ENCODE assay signal across 23 mouse cellular contexts in the genomic region with DNA sequence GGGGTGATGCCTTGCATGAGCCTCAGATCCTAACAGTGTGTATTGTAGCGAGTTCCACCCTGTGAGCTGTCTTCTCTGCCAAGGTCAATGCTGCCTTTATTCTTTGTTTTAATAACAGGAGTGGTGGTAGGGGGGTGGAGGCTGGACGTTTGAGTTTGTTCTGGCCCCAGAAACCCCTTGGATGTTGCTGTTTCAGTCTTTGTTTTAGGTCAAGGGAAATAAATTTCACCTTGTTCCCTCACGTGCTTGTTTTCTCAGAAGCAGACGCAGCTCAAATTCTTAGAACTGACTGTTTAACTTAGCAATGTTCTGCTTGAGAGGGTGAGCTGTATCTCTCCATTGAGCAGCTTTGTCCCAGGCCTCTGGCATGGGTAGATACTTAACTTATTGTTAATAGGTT.
DNase-seq lines count a peak whose midpoint lies in the region; ATAC-seq lines count a peak whose summit lies in the region.
"Had no signal": no experiment of that assay in that cellular context is flagged by ENCODE, and none has a peak within 500 bp of the region (broad histone marks: within the 10 kb centered on the region; RNA-seq: fewer than 3 reads in every experiment).

No protein-coding gene starts in this region.

- WGBS in kidney, embryonic 14.5 days: 22% methylated on average over 4 of the region's 4 CpGs

- no peak overlapping the region for H3K4me2 ChIP-seq in kidney, embryonic 14.5 days (replicated peaks; ENCODE audit: low read depth, low read length)
- H3K4me2 ChIP-seq: forebrain, embryonic 13.5 days; heart, embryonic 15.5 days; intestine, embryonic 15.5 days; limb, embryonic 12.5 days; midbrain, embryonic 11.5 days had no signal

- peak; percentile 70 for DNase-seq in kidney, adult 18-20 months
- peak; percentile 82 for DNase-seq in kidney, postnatal 14 days
- DNase-seq in frontal cortex, postnatal 25 days (ENCODE audit: low spot score in 2 of 2): no peak
- DNase-seq in right cerebral cortex, adult 18-20 months: no peak
- no peak for DNase-seq in c-Kit-positive CD71-positive TER-119-positive erythroid progenitor cells, embryonic 14.5 days (ENCODE audit: low spot score)
- no peak for DNase-seq in ovary, postnatal 14 days (ENCODE audit: low spot score)
- DNase-seq: adrenal gland, adult 2 months; cerebellum, adult 9-10 months; cerebellum, postnatal 36 days; gastrocnemius, postnatal 14 days; heart, adult 11 months; layer of hippocampus, adult 9-11 months; lung, postnatal 36 days had no signal

- ATAC-seq in kidney, embryonic 14.5 days (ENCODE audit: low FRiP score, low TSS enrichment): peak; percentile 56; the same call in 1 of the 2 replicates
- ATAC-seq: CD4-positive, CD25-positive, alpha-beta regulatory T cell, adult 4 months; forebrain, embryonic 13.5 days; hindbrain, postnatal 0 days; intestine, embryonic 15.5 days; midbrain, embryonic 16.5 days had no signal

- no peak overlapping the region for H3K4me3 ChIP-seq in kidney, embryonic 14.5 days (ENCODE audit: low read length)
- H3K4me3 ChIP-seq: forebrain, embryonic 13.5 days; heart, embryonic 10.5 days; heart, embryonic 15.5 days; intestine, embryonic 15.5 days; limb, embryonic 12.5 days had no signal

- no peaks in the 10 kb centered on the region for H3K36me3 ChIP-seq in kidney, embryonic 14.5 days (ENCODE audit: control insufficient read depth, insufficient read depth, low read length)
- H3K36me3 ChIP-seq: heart, embryonic 10.5 days; heart, embryonic 15.5 days; intestine, embryonic 15.5 days; limb, embryonic 12.5 days had no signal

- no peak overlapping the region for H3K9ac ChIP-seq in kidney, embryonic 14.5 days (ENCODE audit: low read depth, low read length)
- H3K9ac ChIP-seq: forebrain, embryonic 13.5 days; heart, embryonic 15.5 days; intestine, embryonic 15.5 days; limb, embryonic 12.5 days had no signal

- peak overlapping the region; percentile 39; the same call in 1 of the 2 replicates for H3K27ac ChIP-seq in kidney, embryonic 14.5 days (ENCODE audit: low read depth, low read length)
- H3K27ac ChIP-seq: forebrain, embryonic 13.5 days; heart, embryonic 10.5 days; heart, embryonic 15.5 days; hindbrain, postnatal 0 days; intestine, embryonic 15.5 days; limb, embryonic 12.5 days had no signal

- H3K27me3 ChIP-seq in kidney, embryonic 14.5 days (ENCODE audit: control insufficient read depth, insufficient read depth, low read length): no peaks in the 10 kb centered on the region
- H3K27me3 ChIP-seq: forebrain, embryonic 13.5 days; heart, embryonic 15.5 days; intestine, embryonic 15.5 days; limb, embryonic 12.5 days had no signal

- H3K9me3 ChIP-seq in kidney, embryonic 14.5 days (ENCODE audit: control insufficient read depth, low read length): no peaks in the 10 kb centered on the region
- H3K9me3 ChIP-seq: forebrain, embryonic 13.5 days; heart, embryonic 10.5 days; heart, embryonic 15.5 days; intestine, embryonic 15.5 days; limb, embryonic 12.5 days had no signal

- H3K4me1 ChIP-seq in kidney, embryonic 14.5 days (ENCODE audit: control insufficient read depth, insufficient read depth, low read length): no peaks in the 10 kb centered on the region; the same call in 1 of the 2 replicates
- H3K4me1 ChIP-seq: forebrain, embryonic 13.5 days; heart, embryonic 10.5 days had no signal

Comparison
In these comparisons a context has a peak if more than half of its experiments do, and no peak if none do; other contexts are left out.
1. DNase-seq: peak in kidney, adult 18-20 months (single experiment) and kidney, postnatal 14 days (single experiment); none in frontal cortex, postnatal 25 days (0 of 2), right cerebral cortex, adult 18-20 months (single experiment), c-Kit-positive CD71-positive TER-119-positive erythroid progenitor cells, embryonic 14.5 days (single experiment) and ovary, postnatal 14 days (single experiment).